Mouse (Mus musculus) kidney, embryonic 16.5 days (tissue): Measurements from ENCODE around the gene Anln. TPM values are rescaled to one million over a fixed set of nuclear protein-coding genes. Genes with fewer than 3 reads are reported as not detected.
"Not testable (repeated sequence)": the region's sequence is repeated elsewhere in the genome, so short reads cannot be mapped to it uniquely, and the experiment has no call there.

Experiments used
- ATAC-seq: fragments of 200-750 bp; cut with Nextera tagmentation; 2 replicates; pipeline ENCODE4 v1.8.0; 2017; ENCODE audit warnings: moderate TSS enrichment; ENCODE audit not compliant: low FRiP score, low TSS enrichment
- H3K27ac ChIP-seq: fragments of 300-500 bp; sonication (generic); 2 replicates; pipeline ENCODE4 v1.5.1; 2014; ENCODE audit warnings: low read length
- H3K27me3 ChIP-seq: fragments of 300-500 bp; sonication (generic); 2 replicates; pipeline ENCODE4 v1.6.1; 2014; ENCODE audit warnings: low read length, control low read depth, mixed read lengths; ENCODE audit not compliant: insufficient read depth
- H3K36me3 ChIP-seq: fragments of 300-500 bp; sonication (generic); 2 replicates; pipeline ENCODE4 v1.6.1; 2014; ENCODE audit warnings: low read length, control low read depth, mixed read lengths; ENCODE audit not compliant: insufficient read depth
- H3K4me1 ChIP-seq: fragments of 300-500 bp; sonication (generic); 2 replicates; pipeline ENCODE4 v1.6.1; 2014; ENCODE audit warnings: low read length, control low read depth, mixed read lengths; ENCODE audit not compliant: insufficient read depth
- H3K4me2 ChIP-seq: fragments of 300-500 bp; sonication (generic); replicated peaks from 2 replicates; pipeline ENCODE4 v1.6.1; 2014; ENCODE audit warnings: low read depth, low read length
- H3K4me3 ChIP-seq: fragments of 300-500 bp; sonication (generic); 2 replicates; pipeline ENCODE4 v1.5.1; 2014; ENCODE audit warnings: mild to moderate bottlenecking, low read length
- H3K9ac ChIP-seq: fragments of 300-500 bp; sonication (generic); replicated peaks from 2 replicates; pipeline ENCODE4 v1.6.1; 2014; ENCODE audit warnings: low read length
- H3K9me3 ChIP-seq: fragments of 300-500 bp; sonication (generic); 2 replicates; pipeline ENCODE4 v1.6.1; 2016; ENCODE audit warnings: low read length, control low read depth
- WGBS: fragments of 180-500 bp; shearing (Covaris S2); extraction: QIAGEN DNeasy Blood & Tissue Kit; methylation state at CpG from one replicate; pipeline ENCODE4 v1.1.7; 2014; 5-methylcytosine and 5-hydroxymethylcytosine counted together
- polyA plus RNA-seq: library from polyadenylated mRNA; unstranded; fragments of >200 nt; fragmentation: Nextera tagmentation; extraction: Ambion mirVana; gene quantifications from 2 replicates; pipeline ENCODE4 v1.2.1, GENCODE M21; 2015

Anln gene
- polyA plus RNA-seq, 1 experiment from 2014 or later, result 45.9 TPM

- H3K9me3 ChIP-seq, result peaks cover 25% of the 10 kb centered on the region
- H3K27me3 ChIP-seq, result no peaks in the 10 kb centered on the region
- H3K27ac ChIP-seq, result no peak overlapping the region
- peaks cover 7% of the 10 kb centered on the region; the same call in 1 of the 2 replicates for H3K4me1 ChIP-seq
- ATAC-seq, result no peak
- H3K4me3 ChIP-seq, result no peak overlapping the region
- H3K36me3 ChIP-seq, result peaks cover 7% of the 10 kb centered on the region
- no peak overlapping the region for H3K9ac ChIP-seq
- no peak overlapping the region for H3K4me2 ChIP-seq
- 88% methylated on average over 5 of the region's 5 CpGs for WGBS
Observed at GRCm38 (mm10) chr9:22309651-22310050, 79.3 kb downstream of the Anln start.

- H3K4me1 ChIP-seq, result not testable (repeated sequence)
- peak overlapping the region; percentile 83 for H3K4me3 ChIP-seq
Observed at GRCm38 (mm10) chr9:22307920-22308262, 81.1 kb downstream of the Anln start.

GRCm38 (mm10) chr9:22307156-22307919, 81.7 kb downstream of the Anln start, which contains the start of gene Zfp810:
Gene Zfp810, minus strand, starts transcription at chr9:22307648.
- H3K27ac ChIP-seq, result peak within 1 kb of the TSS; percentile 74
- H3K4me1 ChIP-seq, result peaks cover 7% of the 10 kb centered on the region; the same call in 1 of the 2 replicates
- H3K27me3 ChIP-seq, result no peaks in the 10 kb centered on the region
- H3K4me2 ChIP-seq, result peak within 1 kb of the TSS; percentile 87
- H3K4me3 ChIP-seq, result peak within 1 kb of the TSS; percentile 83
- H3K9me3 ChIP-seq, result peaks cover 34% of the 10 kb centered on the region
- ATAC-seq, result peak; percentile 99
- peak within 1 kb of the TSS; percentile 96 for H3K9ac ChIP-seq
- WGBS, result under 1% methylated on average over 56 of the region's 56 CpGs
- H3K36me3 ChIP-seq, result peaks cover 29% of the 10 kb centered on the region

More at GRCm38 (mm10) chr9:22307920-22308262, 81.1 kb downstream of the Anln start:
- peak overlapping the region; percentile 74 for H3K27ac ChIP-seq
- peaks cover 24% of the 10 kb centered on the region for H3K36me3 ChIP-seq
- peaks cover 35% of the 10 kb centered on the region for H3K9me3 ChIP-seq
- WGBS, result 11% methylated on average over 9 of the region's 9 CpGs
- not testable (repeated sequence) for ATAC-seq, H3K27me3 ChIP-seq
- H3K9ac ChIP-seq, result peak overlapping the region; percentile 96
- peak overlapping the region; percentile 87 for H3K4me2 ChIP-seq

GRCm38 (mm10) chr9:22306726-22307125, 82.3 kb downstream of the Anln start:
- Histone ChIP-seq H3K4me2 (peak overlapping the region; percentile 87), H3K27ac (peak overlapping the region; percentile 72; the same call in 1 of the 2 replicates), H3K4me3 (peak overlapping the region; percentile 83), H3K9ac (peak overlapping the region; percentile 96), H3K27me3 (no peaks in the 10 kb centered on the region), H3K4me1 (peaks cover 7% of the 10 kb centered on the region; the same call in 1 of the 2 replicates), H3K9me3 (peaks cover 27% of the 10 kb centered on the region), H3K36me3 (peaks cover 33% of the 10 kb centered on the region)
- no peak for ATAC-seq
- 11% methylated on average over 6 of the region's 6 CpGs for WGBS

GRCm38 (mm10) chr9:22302199-22302598, 86.8 kb downstream of the Anln start:
- WGBS, result 94% methylated on average over 1 of the region's 1 CpGs
- no peak overlapping the region for H3K4me2 ChIP-seq
- no peak overlapping the region for H3K9ac ChIP-seq
- ATAC-seq, result no peak
- peaks cover 10% of the 10 kb centered on the region for H3K9me3 ChIP-seq
- no peak overlapping the region for H3K27ac ChIP-seq
- H3K4me1 ChIP-seq, result peaks cover 7% of the 10 kb centered on the region; the same call in 1 of the 2 replicates
- no peaks in the 10 kb centered on the region for H3K27me3 ChIP-seq
- no peak overlapping the region for H3K4me3 ChIP-seq
- H3K36me3 ChIP-seq, result peaks cover 69% of the 10 kb centered on the region

Other genes starting within 250 kb of the Anln start
- 70.2 and 72.4 TPM in 2 replicates for gene Pigyl, start 232.3 kb downstream of the Anln start, polyA plus RNA-seq
- gene Zfp872, start 201.1 kb downstream of the Anln start, polyA plus RNA-seq, result 0.20 and 0.32 TPM in 2 replicates
- gene Zfp809, start 163.5 kb downstream of the Anln start, polyA plus RNA-seq, result 20.0 and 21.7 TPM in 2 replicates
- gene Zfp599, start 129.3 kb downstream of the Anln start, polyA plus RNA-seq, result 4.9 and 5.2 TPM in 2 replicates
- 20.7 and 23.0 TPM in 2 replicates for gene Zfp810, start 81.5 kb downstream of the Anln start, polyA plus RNA-seq
- gene 9530077C05Rik, start 22.3 kb upstream of the Anln start, polyA plus RNA-seq, result 4.3 and 4.8 TPM in 2 replicates
- not detected in 2 replicates for gene Gm17545, start 65.1 kb upstream of the Anln start, polyA plus RNA-seq
- 56.0 and 64.3 TPM in 2 replicates for gene Rp9, start 80.6 kb upstream of the Anln start, polyA plus RNA-seq
- 12.2 and 15.7 TPM in 2 replicates for gene Bbs9, start 86.5 kb upstream of the Anln start, polyA plus RNA-seq